ENCODE assay signal across 9 mouse cellular contexts in the genomic region with DNA sequence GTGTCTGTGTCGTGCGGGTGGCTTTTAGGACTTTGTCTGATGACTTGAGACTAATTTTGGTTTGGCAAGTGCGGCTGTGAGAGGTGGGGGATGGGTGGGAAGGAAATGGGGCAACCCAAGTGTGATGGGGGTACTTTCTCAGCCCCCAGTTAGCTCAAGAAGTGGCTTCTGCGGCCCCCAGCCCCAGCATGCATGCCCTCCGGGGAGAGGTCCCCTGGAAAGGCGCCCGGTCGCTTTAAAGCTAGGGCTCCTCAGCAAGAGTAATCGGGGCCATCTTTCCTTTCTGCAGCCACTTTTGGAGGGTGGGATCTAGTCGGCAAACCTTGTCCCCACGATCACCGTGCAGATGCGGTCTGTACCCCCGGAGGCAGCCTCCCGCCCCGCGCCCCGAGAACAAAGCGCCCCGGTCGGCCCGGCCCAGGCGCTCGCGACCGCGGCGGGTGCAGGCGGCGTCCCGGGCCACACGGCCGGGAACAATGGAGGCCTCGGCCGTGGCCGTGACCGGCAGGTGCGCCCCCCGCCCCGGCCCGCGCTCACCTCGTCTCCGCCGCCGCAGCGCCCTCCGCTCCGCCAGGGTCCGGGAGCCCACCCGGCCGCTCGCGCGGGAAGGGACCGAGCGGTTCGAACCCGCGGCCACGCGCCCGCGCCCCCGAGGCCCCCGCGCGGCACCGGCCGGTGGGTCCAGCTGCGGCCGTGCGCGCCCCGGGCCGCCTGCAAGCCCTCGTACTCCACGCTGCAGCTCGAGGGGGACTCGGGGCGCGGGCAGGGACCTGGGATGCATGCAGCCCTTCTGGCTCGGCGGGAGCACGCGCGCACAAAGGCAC. TPM values are rescaled to one million over a fixed set of nuclear protein-coding genes. Genes with fewer than 3 reads are reported as not detected.
DNase-seq lines count a peak whose midpoint lies in the region; ATAC-seq and TF ChIP-seq lines count a peak whose summit lies in the region.
"Had no signal": no experiment of that assay in that cellular context is flagged by ENCODE, and none has a peak within 500 bp of the region (broad histone marks: within the 10 kb centered on the region; RNA-seq: fewer than 3 reads in every experiment).

No protein-coding gene starts in this region.

- ATAC-seq in liver, embryonic 15.5 days (ENCODE audit: insufficient read depth) = no peak
- ATAC-seq in stomach, embryonic 14.5 days (ENCODE audit: insufficient number of reproducible peaks, insufficient read depth, low FRiP score, low read depth) = no peak; the same call in 1 of the 2 replicates

- H3K9ac ChIP-seq in liver, embryonic 15.5 days = peak overlapping the region; percentile 52
- H3K9ac ChIP-seq in stomach, embryonic 14.5 days (replicated peaks; ENCODE audit: low read depth, low read length) = peak overlapping the region; percentile 81

- DNase-seq in gastrocnemius, adult 2 months = peak; percentile 48
- no peak for DNase-seq in gastrocnemius, postnatal 25 days
- DNase-seq in B cell, adult 2 months = peak; percentile 31 to 40
- peak; percentile 39 to 47 for DNase-seq in cerebellum, postnatal 36 days
- DNase-seq in hindbrain, embryonic 10.5 days (ENCODE audit: low spot score) = peak; percentile 65
- DNase-seq in T-cell, adult 2 months (ENCODE audit: low spot score) = no peak

- peaks cover 71% of the 10 kb centered on the region for H3K4me1 ChIP-seq in hindbrain, embryonic 10.5 days (replicated peaks)
- peaks cover 45% of the 10 kb centered on the region for H3K4me1 ChIP-seq in liver, embryonic 15.5 days (replicated peaks)
- peaks cover 41% of the 10 kb centered on the region for H3K4me1 ChIP-seq in stomach, embryonic 14.5 days (ENCODE audit: control insufficient read depth, insufficient read depth, low read length)

- peaks cover 6% of the 10 kb centered on the region for H3K36me3 ChIP-seq in hindbrain, embryonic 10.5 days
- no peaks in the 10 kb centered on the region for H3K36me3 ChIP-seq in liver, embryonic 15.5 days (replicated peaks)
- H3K36me3 ChIP-seq in stomach, embryonic 14.5 days (ENCODE audit: control insufficient read depth, insufficient read depth, low read length) = no peaks in the 10 kb centered on the region; the same call in 1 of the 2 replicates

- H3K4me2 ChIP-seq in liver, embryonic 15.5 days = peak overlapping the region; percentile 81
- H3K4me2 ChIP-seq in stomach, embryonic 14.5 days (replicated peaks; ENCODE audit: low read depth, low read length) = peak overlapping the region; percentile 73

- peak overlapping the region; percentile 57 for H3K27ac ChIP-seq in gastrocnemius, adult 2 months
- H3K27ac ChIP-seq in hindbrain, embryonic 10.5 days = peak overlapping the region; percentile 100
- H3K27ac ChIP-seq in liver, embryonic 15.5 days (replicated peaks) = no peak overlapping the region
- H3K27ac ChIP-seq in stomach, embryonic 14.5 days (ENCODE audit: low read length) = peak overlapping the region; percentile 84

- intact Hi-C loops in gastrocnemius, adult 2 months (cut with DNase I) = no loop called here

- WGBS in hindbrain, embryonic 10.5 days = 2% methylated on average over 87 of the region's 87 CpGs
- WGBS in liver, embryonic 15.5 days (ENCODE audit: insufficient replicate concordance) = 2% methylated on average over 87 of the region's 87 CpGs
- WGBS in stomach, embryonic 14.5 days = under 1% methylated on average over 62 of the region's 87 CpGs

- no peak for TF ChIP-seq CTCF in gastrocnemius, adult 2 months (IDR thresholded peaks at IDR 0.05)

- H3K9me3 ChIP-seq in hindbrain, embryonic 10.5 days = 0 out of 2 replicates have a peak, but pooled peaks cover 5% of the 10 kb centered on the region
- H3K9me3 ChIP-seq in liver, embryonic 15.5 days (replicated peaks) = no peaks in the 10 kb centered on the region
- no peaks in the 10 kb centered on the region for H3K9me3 ChIP-seq in stomach, embryonic 14.5 days (ENCODE audit: control insufficient read depth, low read depth, low read length)

- H3K27me3 ChIP-seq in hindbrain, embryonic 10.5 days (ENCODE audit: insufficient read depth, poor library complexity, severe bottlenecking) = peaks cover 26% of the 10 kb centered on the region
- peaks cover 45% of the 10 kb centered on the region for H3K27me3 ChIP-seq in liver, embryonic 15.5 days
- no peaks in the 10 kb centered on the region for H3K27me3 ChIP-seq in stomach, embryonic 14.5 days (ENCODE audit: control insufficient read depth, insufficient read depth, low read length)

- peak overlapping the region; percentile 78 for H3K4me3 ChIP-seq in gastrocnemius, adult 2 months
- H3K4me3 ChIP-seq in hindbrain, embryonic 10.5 days = peak overlapping the region; percentile 91
- H3K4me3 ChIP-seq in liver, embryonic 15.5 days (replicated peaks) = peak overlapping the region; percentile 60
- H3K4me3 ChIP-seq in stomach, embryonic 14.5 days (ENCODE audit: low read depth, low read length) = peak overlapping the region; percentile 74

RNA-seq across cellular contexts. Expression of a gene that starts 1.5 kb away (rescaled TPM):
- total RNA-seq in gastrocnemius, adult 2 months (2021) = not detected
- not detected for total RNA-seq in gastrocnemius, postnatal 25 days (2021)
- polyA plus RNA-seq in hindbrain, embryonic 10.5 days (2016; fragmentation: Nextera tagmentation; extraction: Ambion mirVana) = 2.5 and 6.8 TPM in 2 replicates
- 0.31 TPM in 2 replicates for polyA plus RNA-seq in liver, embryonic 15.5 days (2015; fragmentation: Nextera tagmentation; extraction: Ambion mirVana)
- 3.3 and 5.0 TPM in 2 replicates for polyA plus RNA-seq in stomach, embryonic 14.5 days (2014; fragmentation: Nextera tagmentation; extraction: Ambion mirVana)

RNA-seq across cellular contexts. Expression of a gene that starts 35.6 kb away (rescaled TPM):
- total RNA-seq in gastrocnemius, adult 2 months (2021) = under 1 TPM; 0.28 to 0.50 TPM
- not detected for total RNA-seq in gastrocnemius, postnatal 25 days (2021)
- 2.1 TPM in 2 replicates for polyA plus RNA-seq in hindbrain, embryonic 10.5 days (2016; fragmentation: Nextera tagmentation; extraction: Ambion mirVana)
- 0.25 and 0.41 TPM in 2 replicates for polyA plus RNA-seq in liver, embryonic 15.5 days (2015; fragmentation: Nextera tagmentation; extraction: Ambion mirVana)
- polyA plus RNA-seq in stomach, embryonic 14.5 days (2014; fragmentation: Nextera tagmentation; extraction: Ambion mirVana) = 0.59 and 0.94 TPM in 2 replicates

RNA-seq across cellular contexts. Expression of a gene that starts 35.7 kb away (rescaled TPM):
- total RNA-seq in gastrocnemius, adult 2 months (2021) = 10 to 100 TPM; 16.8 to 18.6 TPM
- total RNA-seq in gastrocnemius, postnatal 25 days (2021) = 10 to 100 TPM; 13.7 to 13.8 TPM
- 18.2 and 19.0 TPM in 2 replicates for polyA plus RNA-seq in hindbrain, embryonic 10.5 days (2016; fragmentation: Nextera tagmentation; extraction: Ambion mirVana)
- 5.4 and 5.5 TPM in 2 replicates for polyA plus RNA-seq in liver, embryonic 15.5 days (2015; fragmentation: Nextera tagmentation; extraction: Ambion mirVana)
- 17.9 and 18.2 TPM in 2 replicates for polyA plus RNA-seq in stomach, embryonic 14.5 days (2014; fragmentation: Nextera tagmentation; extraction: Ambion mirVana)

RNA-seq across cellular contexts. Expression of a gene that starts 53.4 kb away (rescaled TPM):
- 1 to 10 TPM; 5.2 to 8.6 TPM for total RNA-seq in gastrocnemius, adult 2 months (2021)
- 1 to 10 TPM; 6.2 to 6.3 TPM for total RNA-seq in gastrocnemius, postnatal 25 days (2021)
- 36.9 and 53.5 TPM in 2 replicates for polyA plus RNA-seq in hindbrain, embryonic 10.5 days (2016; fragmentation: Nextera tagmentation; extraction: Ambion mirVana)
- polyA plus RNA-seq in liver, embryonic 15.5 days (2015; fragmentation: Nextera tagmentation; extraction: Ambion mirVana) = 2.0 and 2.5 TPM in 2 replicates
- 9.3 and 9.5 TPM in 2 replicates for polyA plus RNA-seq in stomach, embryonic 14.5 days (2014; fragmentation: Nextera tagmentation; extraction: Ambion mirVana)

RNA-seq across cellular contexts. Expression of a gene that starts 57.7 kb away (rescaled TPM):
- total RNA-seq in gastrocnemius, adult 2 months (2021) = not detected
- total RNA-seq in gastrocnemius, postnatal 25 days (2021) = not detected
- polyA plus RNA-seq in hindbrain, embryonic 10.5 days (2016; fragmentation: Nextera tagmentation; extraction: Ambion mirVana) = 0.13 TPM in 1 of 2 replicates, not detected in the other
- polyA plus RNA-seq in liver, embryonic 15.5 days (2015; fragmentation: Nextera tagmentation; extraction: Ambion mirVana) = not detected in 2 replicates
- polyA plus RNA-seq in stomach, embryonic 14.5 days (2014; fragmentation: Nextera tagmentation; extraction: Ambion mirVana) = 0.18 and 0.20 TPM in 2 replicates
- total RNA-seq: left cerebral cortex, postnatal 14 days had no signal

Comparison
In these comparisons a context has a peak if more than half of its experiments do, and no peak if none do; other contexts are left out.
1. DNase-seq: peak in gastrocnemius, adult 2 months (single experiment), B cell, adult 2 months (2 of 2), cerebellum, postnatal 36 days (2 of 2) and hindbrain, embryonic 10.5 days (single experiment); none in gastrocnemius, postnatal 25 days (single experiment) and T-cell, adult 2 months (single experiment).
2. Peak in every context shown above with its lines, with median percentiles within 50 percentile points of each other: H3K4me3 ChIP-seq.